ENCODE assay signal across 8 mouse cellular contexts in the genomic region with DNA sequence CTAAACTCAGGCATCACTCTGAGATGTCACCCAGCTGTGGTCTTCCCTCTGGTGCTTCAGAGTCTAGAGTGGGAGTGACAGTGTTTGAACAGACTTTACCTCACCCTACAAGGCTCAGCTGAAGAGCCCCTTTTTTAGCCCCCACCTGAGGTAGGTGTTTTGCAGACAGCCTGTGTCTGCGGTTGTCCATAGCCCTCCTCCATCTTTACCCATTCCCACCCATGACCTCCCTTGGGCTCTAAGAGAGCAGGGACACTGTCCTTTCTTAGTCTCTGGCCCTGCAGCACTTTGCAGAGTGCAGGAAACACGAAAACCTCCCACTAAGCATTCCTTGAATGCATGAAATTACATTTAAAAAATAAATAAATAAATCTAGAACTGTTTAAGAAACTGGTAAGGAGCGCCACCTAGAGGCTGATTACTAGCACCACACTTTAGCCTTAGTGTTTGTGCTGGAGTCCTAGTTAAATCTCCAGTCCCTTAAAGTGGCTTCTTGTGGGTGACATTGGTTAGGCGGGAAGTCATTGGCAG.
A peak's percentile ranks its signal among the peaks of the same experiment; 100 is the strongest.
DNase-seq lines count a peak whose midpoint lies in the region; ATAC-seq and TF ChIP-seq lines count a peak whose summit lies in the region.

No protein-coding gene starts in this region.

- no peak overlapping the region for H3K4me3 ChIP-seq in liver, embryonic 14.5 days (ENCODE audit: insufficient read depth in 1 of 2, low read depth in 2 of 2, low read length in 2 of 2)
- no peak overlapping the region for H3K4me3 ChIP-seq in liver, embryonic 12.5 days
- H3K4me3 ChIP-seq in forebrain, postnatal 0 days (ENCODE audit: low read depth, low read length) = no peak overlapping the region
- H3K4me3 ChIP-seq in intestine, postnatal 0 days (ENCODE audit: low read depth, low read length) = no peak overlapping the region
- no peak overlapping the region for H3K4me3 ChIP-seq in neural tube, embryonic 12.5 days

- no peaks in the 10 kb centered on the region for H3K9me3 ChIP-seq in liver, embryonic 14.5 days (ENCODE audit: control insufficient read depth, low read length)
- H3K9me3 ChIP-seq in liver, embryonic 12.5 days (replicated peaks) = no peaks in the 10 kb centered on the region
- H3K9me3 ChIP-seq in forebrain, postnatal 0 days (ENCODE audit: low read length) = no peaks in the 10 kb centered on the region
- no peaks in the 10 kb centered on the region for H3K9me3 ChIP-seq in intestine, postnatal 0 days (ENCODE audit: control insufficient read depth)
- no peaks in the 10 kb centered on the region for H3K9me3 ChIP-seq in neural tube, embryonic 12.5 days

- TF ChIP-seq CTCF in liver, embryonic 14.5 days (IDR thresholded peaks at IDR 0.05; ENCODE audit: low read depth) = peak; percentile 67
- peak; percentile 90 for TF ChIP-seq CTCF in forebrain, postnatal 0 days (IDR thresholded peaks at IDR 0.05; ENCODE audit: low read depth)
- peak; percentile 84 for TF ChIP-seq CTCF in intestine, postnatal 0 days (IDR thresholded peaks at IDR 0.05; ENCODE audit: low read depth)

- H3K27me3 ChIP-seq in liver, embryonic 14.5 days (ENCODE audit: control insufficient read depth, insufficient read depth, low read length) = no peaks in the 10 kb centered on the region
- H3K27me3 ChIP-seq in liver, embryonic 12.5 days (replicated peaks) = peaks cover 23% of the 10 kb centered on the region
- H3K27me3 ChIP-seq in forebrain, postnatal 0 days (ENCODE audit: insufficient read depth, low read length) = no peaks in the 10 kb centered on the region
- H3K27me3 ChIP-seq in intestine, postnatal 0 days (replicated peaks; ENCODE audit: control insufficient read depth, insufficient read depth, low read length) = no peaks in the 10 kb centered on the region
- H3K27me3 ChIP-seq in neural tube, embryonic 12.5 days (replicated peaks) = no peaks in the 10 kb centered on the region

- no peak overlapping the region for H3K27ac ChIP-seq in liver, embryonic 14.5 days
- H3K27ac ChIP-seq in liver, embryonic 12.5 days = no peak overlapping the region
- no peak overlapping the region for H3K27ac ChIP-seq in forebrain, postnatal 0 days (ENCODE audit: low read depth, low read length)
- no peak overlapping the region for H3K27ac ChIP-seq in intestine, postnatal 0 days (ENCODE audit: low read depth, low read length)
- no peak overlapping the region for H3K27ac ChIP-seq in neural tube, embryonic 12.5 days

- intact Hi-C loops in left cerebral cortex, postnatal 4 days (cut with DNase I) = loop anchor here (5.0 kb wide), 2 partner anchors 132 to 162 kb away; partner anchors contain the start of gene Cyp46a1

- H3K4me2 ChIP-seq in liver, embryonic 14.5 days (ENCODE audit: low read depth) = no peak overlapping the region
- no peak overlapping the region for H3K4me2 ChIP-seq in liver, embryonic 12.5 days
- H3K4me2 ChIP-seq in forebrain, postnatal 0 days (ENCODE audit: low read depth) = no peak overlapping the region
- no peak overlapping the region for H3K4me2 ChIP-seq in intestine, postnatal 0 days (replicated peaks; ENCODE audit: low read depth)
- H3K4me2 ChIP-seq in neural tube, embryonic 12.5 days (replicated peaks) = no peak overlapping the region

- H3K9ac ChIP-seq in liver, embryonic 14.5 days (replicated peaks) = no peak overlapping the region
- H3K9ac ChIP-seq in liver, embryonic 12.5 days = no peak overlapping the region
- no peak overlapping the region for H3K9ac ChIP-seq in forebrain, postnatal 0 days
- no peak overlapping the region for H3K9ac ChIP-seq in intestine, postnatal 0 days (ENCODE audit: low read depth, low read length)
- no peak overlapping the region for H3K9ac ChIP-seq in neural tube, embryonic 12.5 days

- no peaks in the 10 kb centered on the region for H3K4me1 ChIP-seq in liver, embryonic 14.5 days (replicated peaks; ENCODE audit: control insufficient read depth in 2 of 2, insufficient read depth in 2 of 2, low read length in 1 of 2)
- H3K4me1 ChIP-seq in liver, embryonic 12.5 days = no peaks in the 10 kb centered on the region
- H3K4me1 ChIP-seq in forebrain, postnatal 0 days (ENCODE audit: insufficient read depth) = peaks cover 12% of the 10 kb centered on the region; the same call in 1 of the 2 replicates
- H3K4me1 ChIP-seq in intestine, postnatal 0 days (replicated peaks; ENCODE audit: control insufficient read depth, insufficient read depth, low read length) = no peaks in the 10 kb centered on the region
- peaks cover 12% of the 10 kb centered on the region for H3K4me1 ChIP-seq in neural tube, embryonic 12.5 days

- ATAC-seq in liver, embryonic 14.5 days (ENCODE audit: insufficient read depth) = no peak
- no peak for ATAC-seq in liver, embryonic 12.5 days
- ATAC-seq in cerebellum, adult (ENCODE audit: insufficient number of reproducible peaks, low FRiP score, low TSS enrichment) = 0 out of 2 replicates have a peak, but pooled peaks have one; percentile 16
- peak; percentile 53 for ATAC-seq in forebrain, postnatal 0 days
- ATAC-seq in intestine, postnatal 0 days = no peak
- peak; percentile 59; the same call in 1 of the 2 replicates for ATAC-seq in neural tube, embryonic 12.5 days (ENCODE audit: low FRiP score, low read depth)

- peak in 2 of 3 experiments; percentile 14 to 19 for DNase-seq in liver, embryonic 14.5 days (ENCODE audit: low read depth in 3 of 3, low spot score in 3 of 3)
- peak; percentile 86 for DNase-seq in forebrain, postnatal 0 days
- peak; percentile 39 for DNase-seq in left cerebral cortex, postnatal 4 days
- no peak for DNase-seq in spleen, postnatal 36 days (ENCODE audit: low spot score in 2 of 2)

- no peak for TF ChIP-seq EP300 in liver, embryonic 14.5 days (IDR thresholded peaks at IDR 0.05; ENCODE audit: low read depth)

- H3K36me3 ChIP-seq in liver, embryonic 14.5 days (replicated peaks; ENCODE audit: control insufficient read depth, insufficient read depth, low read depth) = no peaks in the 10 kb centered on the region
- H3K36me3 ChIP-seq in liver, embryonic 12.5 days = no peaks in the 10 kb centered on the region
- H3K36me3 ChIP-seq in forebrain, postnatal 0 days (ENCODE audit: insufficient read depth) = no peaks in the 10 kb centered on the region; the same call in 1 of the 2 replicates
- H3K36me3 ChIP-seq in intestine, postnatal 0 days (ENCODE audit: control insufficient read depth, insufficient read depth) = no peaks in the 10 kb centered on the region
- no peaks in the 10 kb centered on the region; the same call in 1 of the 2 replicates for H3K36me3 ChIP-seq in neural tube, embryonic 12.5 days

- 21% methylated on average over 4 of the region's 4 CpGs for WGBS in liver, embryonic 14.5 days (ENCODE audit: insufficient replicate concordance)
- WGBS in liver, embryonic 12.5 days (ENCODE audit: insufficient replicate concordance) = 18% methylated on average over 4 of the region's 4 CpGs
- WGBS in forebrain, postnatal 0 days = 19% methylated on average over 4 of the region's 4 CpGs
- 21% methylated on average over 4 of the region's 4 CpGs for WGBS in intestine, postnatal 0 days
- WGBS in neural tube, embryonic 12.5 days = 25% methylated on average over 4 of the region's 4 CpGs

Comparison
In these comparisons a context has a peak if more than half of its experiments do, and no peak if none do; other contexts are left out.
1. ATAC-seq: peak in cerebellum, adult (single experiment), forebrain, postnatal 0 days (single experiment) and neural tube, embryonic 12.5 days (single experiment); none in liver, embryonic 14.5 days (single experiment), liver, embryonic 12.5 days (single experiment) and intestine, postnatal 0 days (single experiment).
2. DNase-seq: peak in liver, embryonic 14.5 days (2 of 3), forebrain, postnatal 0 days (single experiment) and left cerebral cortex, postnatal 4 days (single experiment); none in spleen, postnatal 36 days (0 of 2).
3. Peak in every context shown above with its lines, with median percentiles within 50 percentile points of each other: CTCF ChIP-seq.